Mouse (Mus musculus): ENCODE results near the gene Hsd17b13. TPM values are rescaled to one million over a fixed set of nuclear protein-coding genes. Genes with fewer than 3 reads are reported as not detected.

Hsd17b13 gene
- polyA plus RNA-seq, 1 experiment from 2014 or later, result not detected

GRCm38 (mm10) chr5:104003955-104004354, 26.7 kb upstream of the Hsd17b13 start:
- Histone ChIP-seq H3K36me3 (no peaks in the 10 kb centered on the region), H3K9ac (no peak overlapping the region), H3K9me3 (no peaks in the 10 kb centered on the region), H3K27me3 (0 out of 2 replicates have a peak, but pooled peaks cover 3% of the 10 kb centered on the region), H3K4me1 (replicated peaks) (0 out of 2 replicates have a peak, but pooled peaks cover 5% of the 10 kb centered on the region), H3K4me2 (no peak overlapping the region), H3K4me3 (no peak overlapping the region), H3K27ac (replicated peaks) (no peak overlapping the region)
- WGBS, result 85% methylated on average over 2 of the region's 2 CpGs
- no peak for ATAC-seq (ENCODE audit: low FRiP score, low read depth)

DNA sequence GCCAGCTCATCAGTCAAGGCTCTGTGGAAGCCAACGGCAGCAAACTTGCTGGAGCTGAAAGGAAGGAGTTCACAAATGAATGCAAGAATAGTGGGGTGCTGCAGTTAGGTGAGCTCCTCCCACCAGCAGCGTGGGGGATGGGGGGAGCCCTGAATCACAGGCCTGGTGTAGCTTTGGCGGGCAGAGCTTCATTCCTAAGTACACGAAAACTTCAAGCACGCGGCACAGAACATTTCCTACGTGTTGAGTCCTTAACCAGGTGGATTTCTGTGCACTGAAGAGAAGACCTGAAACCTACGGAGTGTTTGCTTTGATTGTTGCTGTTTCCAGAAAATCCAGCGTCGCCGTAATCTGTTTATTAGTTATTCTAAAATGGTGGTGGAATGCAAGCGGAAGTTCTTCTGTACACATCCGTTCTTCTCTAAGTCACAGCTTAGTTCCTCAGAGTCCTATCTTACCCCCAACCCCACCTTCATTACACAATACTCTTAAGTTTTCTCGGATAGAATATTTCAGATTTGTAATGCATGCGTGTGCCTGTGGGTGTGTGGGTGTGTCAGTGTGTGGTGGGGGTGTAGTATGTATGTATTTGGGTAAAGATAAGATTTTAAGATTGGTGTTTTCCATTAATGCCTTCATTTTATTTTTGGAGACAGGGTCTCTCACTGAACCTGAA, 26.2 kb upstream of the Hsd17b13 start:
- Histone ChIP-seq H3K4me1 (replicated peaks) (0 out of 2 replicates have a peak, but pooled peaks cover 5% of the 10 kb centered on the region), H3K4me2 (peak overlapping the region; percentile 46), H3K27ac (replicated peaks) (no peak overlapping the region), H3K4me3 (peak overlapping the region; percentile 23), H3K36me3 (no peaks in the 10 kb centered on the region), H3K9ac (no peak overlapping the region), H3K9me3 (no peaks in the 10 kb centered on the region), H3K27me3 (0 out of 2 replicates have a peak, but pooled peaks cover 3% of the 10 kb centered on the region)
- no peak for ATAC-seq (ENCODE audit: low FRiP score, low read depth)
- WGBS, result 54% methylated on average over 15 of the region's 15 CpGs

- ATAC-seq (ENCODE audit: low FRiP score, low read depth), result no peak
- Histone ChIP-seq H3K4me2 (peak overlapping the region; percentile 46), H3K36me3 (no peaks in the 10 kb centered on the region), H3K4me3 (peak overlapping the region; percentile 23), H3K9ac (0 out of 2 replicates have a peak overlapping the region, but pooled peaks have one; percentile 5), H3K4me1 (replicated peaks) (0 out of 2 replicates have a peak, but pooled peaks cover 5% of the 10 kb centered on the region), H3K9me3 (no peaks in the 10 kb centered on the region), H3K27ac (replicated peaks) (no peak overlapping the region), H3K27me3 (0 out of 2 replicates have a peak, but pooled peaks cover 3% of the 10 kb centered on the region)
- 29% methylated on average over 18 of the region's 18 CpGs for WGBS
These were observed 25.5 kb upstream of the Hsd17b13 start for GRCm38 (mm10) chr5:104002549-104003255.

GRCm38 (mm10) chr5:103999738-104000137, 22.5 kb upstream of the Hsd17b13 start:
- Histone ChIP-seq H3K9me3 (no peaks in the 10 kb centered on the region), H3K27me3 (0 out of 2 replicates have a peak, but pooled peaks cover 3% of the 10 kb centered on the region), H3K4me2 (no peak overlapping the region), H3K4me3 (no peak overlapping the region), H3K36me3 (no peaks in the 10 kb centered on the region), H3K4me1 (replicated peaks) (0 out of 2 replicates have a peak, but pooled peaks cover 5% of the 10 kb centered on the region), H3K9ac (no peak overlapping the region), H3K27ac (replicated peaks) (no peak overlapping the region)
- no peak; the same call in 1 of the 2 replicates for ATAC-seq (ENCODE audit: low FRiP score, low read depth)
- WGBS, result 6% methylated on average over 5 of the region's 5 CpGs

DNA sequence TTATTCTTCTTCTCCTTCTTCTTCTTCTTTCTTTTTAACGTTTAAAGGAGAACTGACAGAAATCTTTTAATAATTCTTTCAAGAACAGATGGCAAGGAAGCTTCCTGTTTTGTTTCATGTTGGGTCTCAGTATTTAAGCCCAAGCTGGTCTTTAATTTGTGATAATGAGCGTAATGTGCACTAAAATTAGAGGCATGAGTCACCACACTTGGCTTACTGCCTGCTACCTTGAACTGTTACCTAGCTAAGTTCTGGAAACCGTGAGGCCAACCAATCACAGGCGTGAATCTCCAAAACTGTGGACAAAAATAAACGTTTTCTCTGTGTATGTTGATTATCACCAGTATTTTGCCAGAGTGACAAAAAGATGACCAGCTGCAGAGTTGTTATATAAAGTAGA, 21.5 kb upstream of the Hsd17b13 start:
- Histone ChIP-seq H3K27me3 (0 out of 2 replicates have a peak, but pooled peaks cover under 1% of the 10 kb centered on the region), H3K4me2 (no peak overlapping the region), H3K9me3 (no peaks in the 10 kb centered on the region), H3K9ac (no peak overlapping the region), H3K36me3 (no peaks in the 10 kb centered on the region), H3K27ac (replicated peaks) (no peak overlapping the region), H3K4me3 (no peak overlapping the region), H3K4me1 (replicated peaks) (0 out of 2 replicates have a peak, but pooled peaks cover 5% of the 10 kb centered on the region)
- WGBS, result 81% methylated on average over 5 of the region's 5 CpGs
- ATAC-seq (ENCODE audit: low FRiP score, low read depth), result no peak

GRCm38 (mm10) chr5:103995181-103995580, 18.0 kb upstream of the Hsd17b13 start:
- no peaks in the 10 kb centered on the region for H3K9me3 ChIP-seq
- 67% methylated on average over 3 of the region's 3 CpGs for WGBS
- no peaks in the 10 kb centered on the region for H3K36me3 ChIP-seq
- no peaks in the 10 kb centered on the region for H3K27me3 ChIP-seq
- H3K9ac ChIP-seq, result no peak overlapping the region
- no peak overlapping the region for H3K27ac ChIP-seq (replicated peaks)
- no peaks in the 10 kb centered on the region for H3K4me1 ChIP-seq (replicated peaks)
- no peak overlapping the region for H3K4me2 ChIP-seq
- no peak for ATAC-seq (ENCODE audit: low FRiP score, low read depth)
- no peak overlapping the region for H3K4me3 ChIP-seq

- no peak for ATAC-seq (ENCODE audit: low FRiP score, low read depth)
- Histone ChIP-seq H3K9me3 (no peaks in the 10 kb centered on the region), H3K4me3 (no peak overlapping the region), H3K27me3 (no peaks in the 10 kb centered on the region), H3K9ac (no peak overlapping the region), H3K4me1 (replicated peaks) (no peaks in the 10 kb centered on the region), H3K4me2 (no peak overlapping the region), H3K27ac (replicated peaks) (no peak overlapping the region), H3K36me3 (no peaks in the 10 kb centered on the region)
- WGBS, result 89% methylated on average over 4 of the region's 4 CpGs
These were observed 17.5 kb upstream of the Hsd17b13 start for GRCm38 (mm10) chr5:103994669-103995068.

- H3K36me3 ChIP-seq, result no peaks in the 10 kb centered on the region
- 88% methylated on average over 1 of the region's 1 CpGs for WGBS
- no peak overlapping the region for H3K9ac ChIP-seq
- no peaks in the 10 kb centered on the region for H3K4me1 ChIP-seq (replicated peaks)
- H3K4me2 ChIP-seq, result no peak overlapping the region
- H3K9me3 ChIP-seq, result no peaks in the 10 kb centered on the region
- no peak overlapping the region for H3K4me3 ChIP-seq
- no peaks in the 10 kb centered on the region for H3K27me3 ChIP-seq
- ATAC-seq (ENCODE audit: low FRiP score, low read depth), result no peak
- H3K27ac ChIP-seq (replicated peaks), result no peak overlapping the region
These were observed 16.4 kb upstream of the Hsd17b13 start for GRCm38 (mm10) chr5:103993601-103994000.

GRCm38 (mm10) chr5:103992831-103993230, 15.6 kb upstream of the Hsd17b13 start:
- H3K27me3 ChIP-seq, result no peaks in the 10 kb centered on the region
- no peak for ATAC-seq (ENCODE audit: low FRiP score, low read depth)
- no peak overlapping the region for H3K9ac ChIP-seq
- H3K4me1 ChIP-seq (replicated peaks), result no peaks in the 10 kb centered on the region
- H3K27ac ChIP-seq (replicated peaks), result no peak overlapping the region
- no peaks in the 10 kb centered on the region for H3K36me3 ChIP-seq
- WGBS, result 94% methylated on average over 9 of the region's 9 CpGs
- no peak overlapping the region for H3K4me3 ChIP-seq
- no peaks in the 10 kb centered on the region for H3K9me3 ChIP-seq
- no peak overlapping the region for H3K4me2 ChIP-seq

GRCm38 (mm10) chr5:103980705-103981560, 3.7 kb upstream of the Hsd17b13 start:
- H3K4me2 ChIP-seq, result no peak overlapping the region
- no peaks in the 10 kb centered on the region for H3K27me3 ChIP-seq
- no peak overlapping the region for H3K4me3 ChIP-seq
- no peaks in the 10 kb centered on the region for H3K4me1 ChIP-seq (replicated peaks)
- no peaks in the 10 kb centered on the region for H3K36me3 ChIP-seq
- WGBS, result 93% methylated on average over 9 of the region's 9 CpGs
- no peak overlapping the region for H3K27ac ChIP-seq (replicated peaks)
- H3K9ac ChIP-seq, result no peak overlapping the region
- no peak for ATAC-seq (ENCODE audit: low FRiP score, low read depth)
- no peaks in the 10 kb centered on the region for H3K9me3 ChIP-seq

- no peak for ATAC-seq (ENCODE audit: low FRiP score, low read depth)
- Histone ChIP-seq H3K27ac (replicated peaks) (no peak overlapping the region), H3K27me3 (no peaks in the 10 kb centered on the region), H3K4me2 (no peak overlapping the region), H3K36me3 (no peaks in the 10 kb centered on the region), H3K4me3 (no peak overlapping the region), H3K4me1 (replicated peaks) (no peaks in the 10 kb centered on the region), H3K9ac (no peak overlapping the region), H3K9me3 (no peaks in the 10 kb centered on the region)
- WGBS, result 94% methylated on average over 7 of the region's 7 CpGs
These were observed 829 bp upstream of the Hsd17b13 start for GRCm38 (mm10) chr5:103977907-103978570.

Data from hindbrain, embryonic 15.5 days (tissue).